Mouse (Mus musculus) neutrophil, adult 5-6 weeks (primary cell): ENCODE measurements around the gene Nfib. TPM values are rescaled to one million over a fixed set of nuclear protein-coding genes. Genes with fewer than 3 reads are reported as not detected.
"Not testable (repeated sequence)": the region's sequence is repeated elsewhere in the genome, so short reads cannot be mapped to it uniquely, and the experiment has no call there.

Experiments
- ATAC-seq: fragments of 151-379, 151-347 bp; 2 replicates; pipeline ENCODE4 v1.8.0; 2017; ENCODE audit warnings: mild to moderate bottlenecking, moderate TSS enrichment; ENCODE audit not compliant: insufficient number of reproducible peaks, poor library complexity, low FRiP score, severe bottlenecking; ENCODE audit errors: extremely low read depth
- total RNA-seq: library from RNA; stranded (forward); fragments of 200-1000 nt; gene quantifications from 2 replicates; pipeline ENCODE4 v1.2.3, GENCODE M21; 2017

Nfib gene
- total RNA-seq, 1 experiment from 2014 or later, result not detected

DNA sequence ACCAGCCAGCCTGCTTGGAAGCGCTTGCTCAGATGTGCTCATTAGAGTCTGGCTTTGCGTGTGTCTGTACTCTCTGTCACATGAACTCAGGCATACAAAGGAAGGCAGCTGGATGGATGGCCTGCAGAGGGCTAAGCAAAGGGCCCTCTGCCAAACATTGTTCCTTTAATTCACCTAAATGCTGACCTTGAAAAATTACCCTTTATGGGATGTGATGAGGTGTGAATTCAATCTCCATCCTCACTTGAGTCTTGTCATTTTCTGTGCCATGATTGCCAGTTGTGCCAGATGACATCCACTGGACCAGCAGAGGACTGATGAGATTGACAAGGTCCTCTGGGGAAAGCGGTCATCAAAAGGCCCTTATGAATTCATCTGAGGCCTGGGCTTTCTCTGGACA is 434.0 kb downstream of the Nfib start:
- ATAC-seq, result no peak

DNA sequence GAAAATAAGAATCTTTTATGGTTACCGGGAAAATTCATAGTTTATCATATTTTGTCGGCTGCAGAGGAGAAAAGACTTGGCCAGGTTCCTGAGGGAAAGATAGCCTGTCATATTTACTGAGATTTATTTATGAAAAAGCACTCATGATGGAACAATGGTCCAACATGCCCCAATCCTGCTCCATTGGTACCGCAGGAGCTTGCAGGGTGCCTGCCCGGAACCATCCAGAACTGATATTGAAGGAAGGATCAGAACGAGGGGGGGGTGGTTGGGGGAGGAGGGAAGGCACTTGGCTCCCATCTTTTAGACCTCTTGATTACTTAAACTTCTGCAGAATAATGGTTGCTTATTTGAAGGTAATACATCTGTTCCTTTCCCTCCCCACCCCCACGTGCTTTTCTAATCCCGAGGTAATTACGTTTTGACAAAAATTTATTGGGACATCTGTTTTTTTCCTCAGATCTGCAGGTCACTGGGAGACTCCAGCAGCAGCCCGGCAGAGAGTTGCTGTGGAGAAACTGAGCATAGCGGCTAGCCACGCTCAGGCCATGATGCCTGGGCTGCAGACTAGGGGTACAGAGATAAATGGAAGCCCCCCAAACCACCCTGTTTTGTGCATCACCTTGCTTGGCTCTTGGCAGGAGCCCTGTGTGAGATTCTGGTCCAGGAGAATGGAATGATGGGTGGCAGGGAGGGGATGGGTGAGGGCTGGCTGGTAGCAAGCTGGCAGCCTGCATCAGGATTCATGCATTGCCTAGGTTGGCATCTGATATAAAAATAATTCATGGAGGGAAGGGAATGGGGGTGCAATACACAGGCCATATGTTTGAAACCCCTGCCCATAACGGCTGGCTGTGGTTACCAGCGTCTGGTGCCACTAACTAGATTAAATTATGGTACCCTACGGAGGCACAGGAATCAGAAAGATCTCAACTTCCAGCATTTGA is 437.4 kb downstream of the Nfib start:
- ATAC-seq, result no peak

DNA sequence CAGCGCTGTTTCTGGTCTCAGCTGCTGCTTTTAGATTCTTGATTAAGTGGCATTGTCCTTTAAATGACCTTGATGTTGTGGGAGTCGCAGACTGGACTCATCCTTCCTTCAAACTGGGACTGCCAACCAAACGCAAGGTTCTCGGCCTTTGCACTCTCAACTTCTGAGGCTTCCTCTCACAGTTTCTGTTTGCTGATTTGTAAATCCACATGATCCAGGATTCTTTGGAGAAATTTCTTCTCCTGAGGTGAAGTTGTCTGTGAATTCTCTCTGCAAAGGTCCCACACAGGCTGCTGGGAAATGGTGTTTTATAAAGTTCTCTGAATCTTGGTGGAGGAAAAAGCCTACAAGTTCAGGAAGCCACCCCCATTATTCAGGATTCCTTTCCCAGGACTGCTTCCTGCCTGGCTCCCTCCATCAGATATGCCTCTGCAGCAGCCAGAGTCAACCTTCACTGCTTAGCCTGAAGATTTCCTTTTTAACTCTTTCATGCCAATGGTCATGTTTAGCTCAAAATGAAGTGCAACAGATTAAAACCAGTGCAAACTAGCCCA is 439.4 kb downstream of the Nfib start:
- no peak for ATAC-seq

DNA sequence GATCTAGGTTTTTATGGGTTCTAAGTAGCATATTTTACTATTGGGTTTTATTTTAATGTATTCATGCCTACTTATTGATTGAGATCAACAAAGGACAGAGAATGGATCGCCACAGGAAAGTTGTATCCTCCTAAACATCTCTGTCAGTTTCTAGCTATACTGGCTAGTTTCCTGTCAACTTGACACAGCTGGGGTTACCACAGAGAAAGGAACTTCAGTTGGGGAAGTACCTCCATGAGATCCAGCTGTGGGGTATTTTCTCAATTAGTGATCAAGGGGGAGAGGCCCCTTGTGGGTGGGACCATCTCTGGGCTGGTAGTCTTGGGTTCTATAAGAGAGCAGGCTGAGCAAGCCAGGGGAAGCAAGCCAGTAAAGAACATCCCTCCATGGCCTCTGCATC is 447.0 kb downstream of the Nfib start:
- ATAC-seq, result not testable (repeated sequence)

DNA sequence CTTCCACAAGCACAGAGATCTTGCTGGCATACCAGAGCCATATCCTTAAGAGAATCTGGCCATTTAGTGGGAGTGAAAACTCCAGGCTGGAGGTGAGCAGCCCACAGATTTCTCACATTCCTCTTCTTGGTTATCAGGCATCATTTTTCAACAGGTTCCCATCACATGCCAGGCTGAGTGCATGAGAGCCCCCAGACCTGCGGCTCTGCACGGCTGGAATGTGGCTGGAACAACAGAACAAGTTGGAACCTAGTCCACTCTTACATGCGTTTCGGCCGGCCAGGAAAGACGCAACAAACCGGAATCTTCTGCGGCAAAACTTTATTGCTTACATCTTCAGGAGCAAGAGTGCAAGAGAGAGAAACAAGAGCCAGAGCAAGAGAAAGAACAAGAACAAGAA is 453.5 kb downstream of the Nfib start:
- ATAC-seq, result no peak

DNA sequence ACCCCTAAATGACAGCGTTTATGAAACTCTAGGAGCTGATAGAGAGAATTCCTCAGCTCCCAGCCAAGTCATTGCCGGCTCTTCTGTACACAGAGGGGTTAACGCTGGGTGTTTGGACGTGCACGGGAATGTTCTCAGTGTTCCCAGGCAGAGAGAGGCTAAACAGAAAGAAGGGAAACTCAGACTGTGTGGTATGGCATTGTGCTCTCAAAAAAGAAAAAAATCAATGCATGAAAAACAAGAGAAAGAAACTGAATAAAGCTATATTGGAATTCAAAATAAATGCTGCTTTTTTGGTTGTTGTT is 455.2 kb downstream of the Nfib start:
- no peak for ATAC-seq

DNA sequence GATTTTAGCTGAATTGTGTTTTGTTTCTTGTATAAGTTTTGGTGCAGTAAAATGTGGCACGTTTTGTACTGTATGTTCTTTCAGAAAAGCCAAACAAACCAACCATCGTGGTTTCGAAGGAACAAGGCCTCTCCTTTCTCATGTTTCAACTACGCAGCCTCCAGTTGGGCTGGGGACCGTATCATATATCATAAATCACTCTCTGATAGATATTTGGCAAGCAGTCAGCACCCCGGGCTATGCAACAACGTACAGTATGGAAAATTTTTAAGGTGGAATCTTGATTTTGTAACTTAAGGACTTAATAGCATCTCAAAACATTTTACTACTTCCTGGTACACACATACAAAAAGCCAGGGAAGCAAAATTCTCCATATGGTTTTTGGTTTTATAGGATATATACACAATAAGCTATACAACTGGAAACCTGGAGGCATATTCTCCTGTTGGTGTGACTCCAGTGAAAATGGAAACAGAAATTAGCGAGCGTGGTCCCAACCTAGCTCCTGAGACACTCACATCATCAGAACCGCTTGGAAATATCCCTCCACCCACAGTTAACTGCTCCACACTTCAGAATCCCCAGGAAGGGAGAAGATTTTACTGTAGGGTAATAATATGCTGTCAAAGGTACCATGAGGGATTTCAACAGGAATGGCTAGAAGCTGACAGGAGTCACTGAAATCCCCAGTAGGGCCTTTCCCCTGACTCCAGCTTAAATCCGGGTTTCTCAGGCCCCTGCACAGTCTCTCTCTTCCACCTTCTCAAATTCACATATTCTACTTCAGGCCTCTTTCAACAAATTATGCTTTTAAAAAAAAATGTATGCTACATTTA is 455.8 kb downstream of the Nfib start:
- no peak for ATAC-seq

DNA sequence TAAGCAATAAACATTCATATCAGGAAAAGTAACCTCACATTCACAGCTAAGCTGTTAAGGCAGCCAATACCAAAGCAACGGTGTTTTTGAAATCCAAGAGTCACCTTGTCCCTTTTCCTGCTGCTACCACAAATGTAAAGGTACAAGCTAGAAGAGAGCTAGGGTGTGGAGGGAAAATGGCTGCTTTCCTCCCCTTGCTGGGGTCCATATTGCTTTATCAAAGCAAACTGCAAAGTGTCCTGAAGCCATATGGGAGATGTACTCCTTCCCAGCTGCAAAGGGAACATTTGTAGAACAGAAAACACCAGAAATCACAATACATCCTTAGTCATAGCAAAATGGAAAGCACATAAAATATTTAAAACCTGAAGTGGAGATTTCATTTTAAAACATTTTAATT is 456.6 kb downstream of the Nfib start:
- no peak for ATAC-seq

DNA sequence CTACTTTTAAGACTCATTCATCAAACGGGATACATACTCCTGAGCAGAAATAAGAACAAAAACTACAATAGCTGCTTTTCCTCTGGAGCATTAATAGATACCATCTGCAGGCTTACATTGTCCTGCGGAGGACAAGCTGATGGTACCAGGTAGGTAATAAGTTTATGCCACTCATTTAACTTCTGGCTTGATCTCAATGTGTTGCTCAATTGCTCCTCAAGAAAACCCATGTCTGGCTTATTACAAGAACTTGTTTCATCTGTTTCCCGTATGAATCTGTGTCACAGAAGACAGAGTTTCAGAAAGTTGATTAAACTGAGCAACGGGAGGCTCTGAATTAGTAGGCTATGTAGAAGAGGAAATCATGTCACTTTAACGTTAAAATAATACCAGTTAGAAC is 457.5 kb downstream of the Nfib start:
- ATAC-seq, result no peak

DNA sequence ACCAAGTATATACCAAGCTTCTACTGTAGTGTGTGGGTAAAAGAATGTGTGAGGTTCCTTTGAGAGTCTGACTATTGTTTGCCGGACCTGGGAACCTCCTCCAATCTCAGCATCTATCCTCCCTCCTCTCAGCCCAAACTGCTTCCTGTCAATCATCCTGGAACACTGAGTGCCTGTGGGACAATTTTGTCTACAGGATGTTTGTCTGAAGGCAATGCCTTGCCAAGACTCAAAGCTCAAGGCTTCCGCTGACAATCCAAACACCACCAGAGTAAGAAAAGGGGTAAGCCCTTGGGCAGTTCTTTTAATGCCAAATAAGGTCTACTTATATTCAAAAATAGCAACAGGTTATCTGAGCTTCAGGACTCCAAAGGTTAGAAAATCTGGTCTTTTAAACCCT is 459.3 kb downstream of the Nfib start:
- ATAC-seq, result no peak

Other genes starting within 250 kb of the Nfib start
- gene Zdhhc21, start 154.2 kb upstream of the Nfib start, total RNA-seq, result 10.3 and 13.2 TPM in 2 replicates
- gene Cer1, start 179.4 kb upstream of the Nfib start, total RNA-seq, result not detected in 2 replicates